Mouse (Mus musculus): ENCODE results near the gene Aimp1. TPM values are rescaled to one million over a fixed set of nuclear protein-coding genes. Genes with fewer than 3 reads are reported as not detected.

Aimp1 gene
- total RNA-seq (2023), result 49.9 TPM

DNA sequence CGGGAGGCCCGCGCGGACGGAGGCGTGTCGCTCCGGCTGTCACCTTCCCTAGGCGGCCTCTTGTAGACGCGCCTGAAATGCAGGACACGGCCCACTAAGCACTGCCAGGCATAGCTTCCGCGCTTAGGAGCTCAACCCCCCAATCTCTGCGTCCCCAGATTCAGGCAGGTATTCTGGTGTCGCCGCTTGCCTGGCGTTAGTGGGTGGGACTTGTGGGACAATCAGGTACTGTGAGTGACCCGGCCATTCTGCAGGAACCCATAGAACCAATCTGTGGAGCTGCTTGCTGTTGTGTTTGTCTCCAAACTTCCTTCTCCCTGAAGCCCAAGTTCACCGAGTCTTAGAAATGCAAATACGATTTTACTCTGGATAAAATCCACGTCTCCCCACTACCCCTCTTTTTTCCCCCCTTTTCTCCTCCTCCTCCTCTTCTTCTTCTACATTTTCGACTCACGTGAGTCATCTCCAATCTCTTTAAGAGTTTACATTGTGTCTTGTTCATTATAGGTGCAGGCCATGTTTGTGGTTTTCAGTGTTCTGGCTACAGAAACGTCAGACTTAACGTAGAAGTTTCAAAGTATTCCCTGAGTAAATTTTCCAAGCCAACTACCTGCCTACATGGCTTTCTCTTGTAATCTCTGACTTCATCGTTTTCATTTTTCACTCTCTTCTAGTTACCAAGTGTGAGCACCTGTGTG lies at the start of gene Aimp1:
Aimp1 (minus strand) TSS at position 140 of the 698 bp plus-strand sequence.

DNA sequence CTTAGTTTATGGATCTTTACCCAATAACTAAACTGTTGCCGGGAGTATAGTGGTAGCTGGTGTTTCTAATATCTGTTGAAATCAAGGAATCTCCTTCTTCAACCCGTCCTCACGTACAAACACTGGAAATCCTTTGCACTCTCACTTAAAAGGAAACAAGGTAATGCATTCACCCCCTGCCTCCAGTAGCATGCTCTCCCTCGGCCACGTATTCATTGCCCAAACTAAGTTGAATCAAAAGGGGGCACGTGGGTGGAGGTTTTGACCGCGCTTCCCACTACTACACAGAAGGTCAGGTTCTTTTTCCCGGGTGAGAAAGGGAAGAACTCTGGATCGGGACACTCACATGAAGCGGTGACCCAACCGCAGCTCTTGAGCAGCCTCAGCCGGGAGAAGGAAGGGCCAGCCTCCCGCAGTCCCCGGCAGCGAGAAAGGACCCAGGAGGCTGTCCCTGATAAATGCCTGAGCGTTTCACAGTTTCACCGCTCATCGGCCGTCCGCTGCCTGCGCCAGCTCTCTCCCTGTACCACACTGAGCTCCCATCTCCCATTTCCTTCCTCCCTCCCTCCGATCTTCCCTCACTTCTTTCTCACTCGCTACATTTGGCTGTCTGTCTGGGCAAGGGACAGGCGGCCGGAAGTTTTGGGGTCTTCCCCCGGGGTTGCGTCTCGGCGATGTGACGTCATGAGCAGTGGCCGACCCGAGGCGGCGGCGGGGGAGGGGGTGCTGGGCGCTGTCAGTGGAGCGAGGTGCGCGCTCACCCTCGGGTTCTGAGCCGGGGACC lies 531 bp downstream of the Aimp1 start, which contains the start of gene Tbck:
Tbck (plus strand) TSS at position 698 of the 784 bp plus-strand sequence.

DNA sequence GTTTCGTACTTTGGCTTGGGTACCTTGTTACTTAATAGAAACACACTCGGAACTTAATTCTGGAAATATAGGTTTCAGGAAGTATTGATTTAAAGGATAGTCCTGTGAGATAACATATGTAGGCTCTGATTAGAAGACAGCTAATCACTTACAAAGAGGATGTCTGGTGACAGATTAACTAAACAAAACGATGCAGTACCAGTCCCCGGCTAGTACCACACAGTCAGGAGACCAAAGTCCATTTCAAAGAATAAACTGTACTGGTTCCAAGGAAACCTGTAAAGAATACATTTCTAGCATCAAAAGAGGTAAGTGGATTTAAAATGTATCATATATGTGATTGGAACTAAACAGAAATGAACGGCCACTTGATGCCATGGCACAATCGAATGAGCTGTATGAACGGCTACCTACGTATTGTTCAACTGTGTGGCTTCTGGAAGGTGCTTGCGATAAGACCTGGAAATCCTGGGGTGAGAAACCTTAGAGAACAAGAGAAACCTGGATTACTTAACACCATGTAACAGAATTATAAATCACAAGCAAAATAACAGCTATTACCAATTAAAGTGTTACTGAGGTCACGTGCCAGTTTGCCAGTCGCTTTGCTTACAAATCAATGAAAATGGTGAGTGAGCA lies 54.5 kb downstream of the Aimp1 start, which contains the start of gene Gimd1:
Gimd1 (plus strand) TSS at position 220 of the 639 bp plus-strand sequence.

Other genes with a start within 250 kb of the Aimp1 start
- not detected for gene Gimd1, start 54.5 kb downstream of the Aimp1 start, total RNA-seq (2023)
- gene Tbck, start 226 bp downstream of the Aimp1 start, total RNA-seq (2023), result 24.3 TPM

Data from CD4-positive naive resting alpha-beta T cell, adult 57 days (primary cell).